25 mouse cellular contexts compared by ENCODE assay signal in the genomic region with DNA sequence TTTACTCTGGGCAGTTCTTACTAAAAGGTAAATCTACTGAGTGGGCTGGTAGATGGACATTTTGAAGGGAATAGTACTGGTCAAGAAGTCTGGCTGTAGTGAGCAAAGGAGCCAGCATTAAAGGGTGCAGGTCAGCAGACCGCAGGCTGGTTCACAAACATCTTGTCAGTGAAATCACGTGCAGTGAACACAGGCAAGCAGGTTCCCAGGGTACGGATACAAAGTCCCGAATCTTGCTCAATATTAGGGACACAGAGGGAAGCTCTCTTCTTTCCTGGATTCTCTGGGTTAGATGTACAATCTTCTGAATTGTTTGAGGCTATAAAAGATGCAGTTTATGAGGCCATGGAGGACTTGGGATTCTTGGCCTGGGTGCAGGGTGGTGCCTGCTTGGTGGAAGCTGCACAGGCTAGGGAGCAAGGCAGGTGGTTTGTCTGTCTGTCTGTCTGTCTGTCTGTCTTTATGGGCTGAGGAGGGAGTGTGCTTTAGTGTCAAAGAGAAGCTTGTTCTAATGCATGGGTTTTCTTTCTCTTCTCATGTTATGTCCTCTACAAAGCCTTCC. TPM values are rescaled to one million over a fixed set of nuclear protein-coding genes. Genes with fewer than 3 reads are reported as not detected.
"Had no signal": no experiment of that assay in that cellular context is flagged by ENCODE, and none has a peak within 500 bp of the region (broad histone marks: within the 10 kb centered on the region; RNA-seq: fewer than 3 reads in every experiment).

No protein-coding gene starts in this region.

- DNase-seq: gastrocnemius, adult 2 months; gastrocnemius, postnatal 10 days; gastrocnemius, postnatal 25 days; heart, adult 18-20 months; heart, postnatal 4 days; kidney, adult 18-20 months; kidney, adult 8-10 months; kidney, postnatal 10 days; kidney, postnatal 25 days; kidney, postnatal 4 days; left cerebral cortex, postnatal 4 days had no signal

- H3K4me3 ChIP-seq: gastrocnemius, adult 2 months; heart, embryonic 13.5 days; heart, embryonic 15.5 days; hindbrain, embryonic 10.5 days; hindbrain, embryonic 12.5 days; layer of hippocampus, adult 2 months; left cerebral cortex, adult 2 months; limb, embryonic 13.5 days; limb, embryonic 15.5 days; liver, embryonic 12.5 days had no signal

- H3K4me2 ChIP-seq: heart, embryonic 11.5 days; heart, embryonic 13.5 days; heart, embryonic 15.5 days; hindbrain, embryonic 12.5 days; hindbrain, embryonic 14.5 days; limb, embryonic 13.5 days; limb, embryonic 15.5 days; liver, embryonic 12.5 days had no signal

- H3K9ac ChIP-seq: heart, embryonic 13.5 days; heart, embryonic 15.5 days; hindbrain, embryonic 12.5 days; hindbrain, embryonic 14.5 days; limb, embryonic 13.5 days; limb, embryonic 15.5 days; liver, embryonic 12.5 days had no signal

- H3K27me3 ChIP-seq: heart, embryonic 13.5 days; heart, embryonic 15.5 days; hindbrain, embryonic 12.5 days; limb, embryonic 13.5 days; limb, embryonic 15.5 days; liver, embryonic 12.5 days had no signal

- H3K27ac ChIP-seq: gastrocnemius, adult 2 months; heart, embryonic 13.5 days; heart, embryonic 15.5 days; hindbrain, embryonic 10.5 days; hindbrain, embryonic 12.5 days; hindbrain, embryonic 14.5 days; layer of hippocampus, adult 2 months; left cerebral cortex, adult 2 months; limb, embryonic 13.5 days; limb, embryonic 15.5 days; liver, embryonic 12.5 days had no signal

- ATAC-seq: forebrain, embryonic 16.5 days; hindbrain, embryonic 16.5 days; liver, embryonic 12.5 days had no signal

- H3K4me1 ChIP-seq: hindbrain, embryonic 10.5 days; hindbrain, embryonic 12.5 days; limb, embryonic 13.5 days; limb, embryonic 15.5 days; liver, embryonic 12.5 days had no signal

- H3K9me3 ChIP-seq: heart, embryonic 15.5 days; hindbrain, embryonic 10.5 days; hindbrain, embryonic 12.5 days; limb, embryonic 13.5 days; limb, embryonic 15.5 days; liver, embryonic 12.5 days had no signal

- H3K36me3 ChIP-seq: heart, embryonic 13.5 days; heart, embryonic 15.5 days; hindbrain, embryonic 10.5 days; hindbrain, embryonic 12.5 days; limb, embryonic 13.5 days; limb, embryonic 15.5 days; liver, embryonic 12.5 days had no signal

RNA-seq across cellular contexts. Expression of gene Kcnh1, which starts 8.8 kb away (rescaled TPM):
- total RNA-seq: gastrocnemius, adult 2 months; granulocyte monocyte progenitor cell, adult 5-6 weeks had no signal
- polyA plus RNA-seq: liver, embryonic 12.5 days had no signal
